16 mouse cellular contexts compared by ENCODE assay signal in genomic region chr1:14097567-14098228, GRCm38 (mm10).
DNase-seq lines count a peak whose midpoint lies in the region; ATAC-seq and TF ChIP-seq lines count a peak whose summit lies in the region.
"Had no signal": no experiment of that assay in that cellular context is flagged by ENCODE, and none has a peak within 500 bp of the region (broad histone marks: within the 10 kb centered on the region; RNA-seq: fewer than 3 reads in every experiment).

No protein-coding gene starts in this region.

- no peak for ATAC-seq in hindbrain, postnatal 0 days
- ATAC-seq in forebrain, embryonic 16.5 days: peak; percentile 52
- peak; percentile 66; the same call in 1 of the 2 replicates for ATAC-seq in midbrain, embryonic 14.5 days (ENCODE audit: low FRiP score, low TSS enrichment)
- no peak for ATAC-seq in stomach, postnatal 0 days (ENCODE audit: low FRiP score, low TSS enrichment)
- ATAC-seq in cerebellum, adult (ENCODE audit: insufficient number of reproducible peaks, low FRiP score, low TSS enrichment): no peak
- no peak for ATAC-seq in frontal cortex, adult (ENCODE audit: low TSS enrichment)
- ATAC-seq: inflammation-experienced regulatory T-cells, adult 6 months; liver, postnatal 0 days had no signal

- H3K9ac ChIP-seq in hindbrain, postnatal 0 days (replicated peaks; ENCODE audit: low read length): no peak overlapping the region
- H3K9ac ChIP-seq in forebrain, embryonic 16.5 days (replicated peaks; ENCODE audit: low read depth, low read length): no peak overlapping the region
- H3K9ac ChIP-seq in midbrain, embryonic 14.5 days (replicated peaks; ENCODE audit: low read length): no peak overlapping the region
- no peak overlapping the region for H3K9ac ChIP-seq in stomach, postnatal 0 days (ENCODE audit: low read length)
- H3K9ac ChIP-seq: heart, embryonic 13.5 days; kidney, embryonic 15.5 days; liver, postnatal 0 days; stomach, embryonic 15.5 days had no signal

- no peaks in the 10 kb centered on the region for H3K36me3 ChIP-seq in hindbrain, embryonic 10.5 days
- H3K36me3 ChIP-seq in hindbrain, postnatal 0 days (ENCODE audit: insufficient read depth, low read length): no peaks in the 10 kb centered on the region
- H3K36me3 ChIP-seq in forebrain, embryonic 16.5 days (ENCODE audit: control insufficient read depth, insufficient read depth): no peaks in the 10 kb centered on the region
- H3K36me3 ChIP-seq in midbrain, embryonic 14.5 days (ENCODE audit: control insufficient read depth, insufficient read depth, low read length): no peaks in the 10 kb centered on the region
- no peaks in the 10 kb centered on the region for H3K36me3 ChIP-seq in stomach, postnatal 0 days (ENCODE audit: control insufficient read depth, insufficient read depth, low read length)
- H3K36me3 ChIP-seq: heart, embryonic 13.5 days; kidney, embryonic 15.5 days; stomach, embryonic 15.5 days had no signal

- TF ChIP-seq EP300 in stomach, postnatal 0 days (optimal IDR thresholded peaks at IDR 0.05): no peak

- no peaks in the 10 kb centered on the region for H3K27me3 ChIP-seq in hindbrain, embryonic 10.5 days (ENCODE audit: insufficient read depth, poor library complexity, severe bottlenecking)
- no peaks in the 10 kb centered on the region for H3K27me3 ChIP-seq in hindbrain, postnatal 0 days (ENCODE audit: insufficient read depth, low read length)
- no peaks in the 10 kb centered on the region for H3K27me3 ChIP-seq in forebrain, embryonic 16.5 days (replicated peaks; ENCODE audit: control insufficient read depth, insufficient read depth, low read length)
- H3K27me3 ChIP-seq in midbrain, embryonic 14.5 days (ENCODE audit: control insufficient read depth, insufficient read depth, low read length): no peaks in the 10 kb centered on the region
- no peaks in the 10 kb centered on the region for H3K27me3 ChIP-seq in stomach, postnatal 0 days (ENCODE audit: control insufficient read depth, insufficient read depth, low read length)
- H3K27me3 ChIP-seq: heart, embryonic 13.5 days; kidney, embryonic 15.5 days; stomach, embryonic 15.5 days had no signal

- no peaks in the 10 kb centered on the region for H3K9me3 ChIP-seq in hindbrain, embryonic 10.5 days
- H3K9me3 ChIP-seq in hindbrain, postnatal 0 days (ENCODE audit: low read length): no peaks in the 10 kb centered on the region
- H3K9me3 ChIP-seq in forebrain, embryonic 16.5 days (ENCODE audit: control insufficient read depth, low read length): no peaks in the 10 kb centered on the region
- no peaks in the 10 kb centered on the region for H3K9me3 ChIP-seq in midbrain, embryonic 14.5 days (ENCODE audit: control insufficient read depth, low read length)
- H3K9me3 ChIP-seq in stomach, postnatal 0 days (ENCODE audit: control insufficient read depth, low read length): no peaks in the 10 kb centered on the region
- H3K9me3 ChIP-seq: heart, embryonic 13.5 days; kidney, embryonic 15.5 days; stomach, embryonic 15.5 days had no signal

- peak overlapping the region; percentile 69 for H3K27ac ChIP-seq in hindbrain, embryonic 10.5 days
- no peak overlapping the region for H3K27ac ChIP-seq in hindbrain, postnatal 0 days
- H3K27ac ChIP-seq in forebrain, embryonic 16.5 days (ENCODE audit: low read length): no peak overlapping the region
- H3K27ac ChIP-seq in midbrain, embryonic 14.5 days (replicated peaks; ENCODE audit: low read depth, low read length): no peak overlapping the region
- H3K27ac ChIP-seq in stomach, postnatal 0 days (replicated peaks): no peak overlapping the region
- H3K27ac ChIP-seq: gastrocnemius, adult 2 months; heart, embryonic 13.5 days; kidney, embryonic 15.5 days; stomach, embryonic 15.5 days had no signal

- 10% methylated on average over 5 of the region's 5 CpGs for WGBS in hindbrain, embryonic 10.5 days
- 27% methylated on average over 5 of the region's 5 CpGs for WGBS in hindbrain, postnatal 0 days
- WGBS in forebrain, embryonic 16.5 days: 9% methylated on average over 5 of the region's 5 CpGs
- WGBS in midbrain, embryonic 14.5 days: 4% methylated on average over 5 of the region's 5 CpGs
- WGBS in stomach, postnatal 0 days: 45% methylated on average over 5 of the region's 5 CpGs

- peaks cover 19% of the 10 kb centered on the region for H3K4me1 ChIP-seq in hindbrain, embryonic 10.5 days (replicated peaks)
- H3K4me1 ChIP-seq in hindbrain, postnatal 0 days (ENCODE audit: insufficient read depth, low read length): no peaks in the 10 kb centered on the region
- no peaks in the 10 kb centered on the region for H3K4me1 ChIP-seq in forebrain, embryonic 16.5 days (replicated peaks; ENCODE audit: control insufficient read depth, insufficient read depth, low read length)
- peaks cover 10% of the 10 kb centered on the region; the same call in 1 of the 2 replicates for H3K4me1 ChIP-seq in midbrain, embryonic 14.5 days (ENCODE audit: control insufficient read depth, insufficient read depth, low read length)
- no peaks in the 10 kb centered on the region for H3K4me1 ChIP-seq in stomach, postnatal 0 days (replicated peaks; ENCODE audit: control insufficient read depth, insufficient read depth)
- H3K4me1 ChIP-seq: kidney, embryonic 15.5 days; stomach, embryonic 15.5 days had no signal

- H3K4me2 ChIP-seq in hindbrain, postnatal 0 days (ENCODE audit: low read depth, low read length): no peak overlapping the region
- no peak overlapping the region for H3K4me2 ChIP-seq in forebrain, embryonic 16.5 days (ENCODE audit: low read length)
- H3K4me2 ChIP-seq in midbrain, embryonic 14.5 days (ENCODE audit: low read length): no peak overlapping the region
- no peak overlapping the region for H3K4me2 ChIP-seq in stomach, postnatal 0 days (replicated peaks; ENCODE audit: low read depth)
- H3K4me2 ChIP-seq: heart, embryonic 13.5 days; kidney, embryonic 15.5 days; stomach, embryonic 15.5 days had no signal

- DNase-seq in hindbrain, embryonic 10.5 days (ENCODE audit: low spot score): peak; percentile 47
- no peak for DNase-seq in hindbrain, postnatal 0 days (ENCODE audit: low spot score)
- peak; percentile 62 for DNase-seq in embryo, embryonic 9.5 days (ENCODE audit: extremely low spot score)
- DNase-seq in midbrain, embryonic 14.5 days: peak; percentile 42
- no peak for DNase-seq in stomach, postnatal 0 days (ENCODE audit: low spot score)
- DNase-seq: cerebellum, adult 8-10 months; gastrocnemius, adult 2 months; liver, postnatal 0 days; thymus, postnatal 36 days had no signal

- no peak for TF ChIP-seq CTCF in hindbrain, postnatal 0 days (IDR thresholded peaks at IDR 0.05; ENCODE audit: low read depth)
- no peak for TF ChIP-seq CTCF in stomach, postnatal 0 days (IDR thresholded peaks at IDR 0.05; ENCODE audit: low read depth)

- no peak overlapping the region for H3K4me3 ChIP-seq in hindbrain, embryonic 10.5 days
- no peak overlapping the region for H3K4me3 ChIP-seq in hindbrain, postnatal 0 days (ENCODE audit: low read length)
- H3K4me3 ChIP-seq in forebrain, embryonic 16.5 days (replicated peaks; ENCODE audit: low read length): no peak overlapping the region
- no peak overlapping the region for H3K4me3 ChIP-seq in midbrain, embryonic 14.5 days (replicated peaks; ENCODE audit: low read depth, low read length)
- no peak overlapping the region for H3K4me3 ChIP-seq in stomach, postnatal 0 days (ENCODE audit: low read depth, low read length)
- H3K4me3 ChIP-seq: gastrocnemius, adult 2 months; heart, embryonic 13.5 days; kidney, embryonic 15.5 days; stomach, embryonic 15.5 days had no signal

Comparison
In these comparisons a context has a peak if more than half of its experiments do, and no peak if none do; other contexts are left out.
1. DNase-seq: peak in hindbrain, embryonic 10.5 days (single experiment), embryo, embryonic 9.5 days (single experiment) and midbrain, embryonic 14.5 days (single experiment); none in hindbrain, postnatal 0 days (single experiment) and stomach, postnatal 0 days (single experiment).
2. ATAC-seq: peak in forebrain, embryonic 16.5 days (single experiment) and midbrain, embryonic 14.5 days (single experiment); none in hindbrain, postnatal 0 days (single experiment), stomach, postnatal 0 days (single experiment), cerebellum, adult (single experiment) and frontal cortex, adult (single experiment).